Mouse (Mus musculus) cerebellum, adult 9-10 months (tissue): Measurements from ENCODE around the gene S100z.

Experiments
- DNase-seq: peaks from one replicate; pipeline ENCODE4 v3.0.0; 2022

The S100z gene

GRCm38 (mm10) chr13:95444291-95444690 lies 34.2 kb downstream of the S100z start:
- no peak for DNase-seq

- DNase-seq: no peak
These were observed 34.9 kb downstream of the S100z start for GRCm38 (mm10) chr13:95443376-95444233.

GRCm38 (mm10) chr13:95442901-95443300 lies 35.6 kb downstream of the S100z start:
- no peak for DNase-seq

GRCm38 (mm10) chr13:95439569-95439968 lies 39.0 kb downstream of the S100z start:
- DNase-seq: no peak

GRCm38 (mm10) chr13:95431760-95432159 lies 46.8 kb downstream of the S100z start:
- DNase-seq: no peak

- no peak for DNase-seq
These were observed 51.0 kb downstream of the S100z start for GRCm38 (mm10) chr13:95427499-95427898.
